Mouse (Mus musculus) brown adipose tissue, adult 24 weeks (tissue): ENCODE data around the gene Klra6. TPM values are rescaled to one million over a fixed set of nuclear protein-coding genes. Genes with fewer than 3 reads are reported as not detected.
"Not testable (repeated sequence)": the region's sequence is repeated elsewhere in the genome, so short reads cannot be mapped to it uniquely, and the experiment has no call there.

Experiments
- H3K27ac ChIP-seq: fragments of 200-500 bp; replicated peaks from 2 replicates; pipeline ENCODE4 v1.5.1; 2012; ENCODE audit warnings: low read depth, mild to moderate bottlenecking, low read length
- H3K4me1 ChIP-seq: fragments of 200-500 bp; 2 replicates; pipeline ENCODE4 v1.6.1; 2012; ENCODE audit warnings: low read length, mixed read lengths; ENCODE audit not compliant: control insufficient read depth, insufficient read depth, insufficient read length
- H3K4me3 ChIP-seq: fragments of 200-500 bp; 2 replicates; pipeline ENCODE4 v1.5.1; 2012; ENCODE audit warnings: low read depth, mild to moderate bottlenecking, low read length, moderate library complexity; ENCODE audit not compliant: insufficient read depth
- polyA plus RNA-seq: library from polyadenylated mRNA; stranded (reverse); fragments of >200 nt; gene quantifications from 2 replicates; pipeline ENCODE4 v1.2.4, GENCODE M21; 2012; ENCODE audit not compliant: missing spikeins, insufficient read depth, insufficient read length

Gene Klra6
- polyA plus RNA-seq: not detected in 2 replicates

DNA sequence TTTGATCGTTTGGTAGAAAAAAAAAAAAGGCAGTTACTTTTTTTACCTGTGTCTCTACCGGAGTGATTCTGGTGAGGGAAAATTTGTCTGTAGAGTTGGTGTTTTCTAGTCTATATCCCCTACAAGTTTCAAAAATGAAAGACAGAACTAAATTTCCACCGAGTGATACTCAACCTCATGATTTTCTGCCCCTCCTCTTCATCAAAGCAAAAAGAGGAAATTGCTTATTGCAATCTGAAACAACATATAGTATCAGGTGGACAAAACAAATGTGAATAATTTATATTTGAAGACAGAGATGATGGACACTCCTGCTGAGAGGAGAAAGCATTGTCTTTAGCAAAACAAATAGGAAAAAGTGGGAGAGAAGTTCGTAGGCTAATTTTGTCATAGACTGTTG lies at the start of gene Klra6:
TSS of gene Klra6 (minus strand) at position 101 of the 400 bp plus-strand sequence.
- no peaks in the 10 kb centered on the region for H3K4me1 ChIP-seq

GRCm38 (mm10) chr6:130067171-130067570 lies 40.4 kb upstream of the Klra6 start, which contains the start of gene Klra4:
TSS of gene Klra4 (minus strand) at chr6:130067271.
- not testable (repeated sequence) for H3K27ac ChIP-seq, H3K4me1 ChIP-seq, H3K4me3 ChIP-seq

More for the DNA sequence above, at the start of gene Klra6:
- H3K27ac ChIP-seq: no peak within 1 kb of the TSS
- H3K4me3 ChIP-seq: no peak within 1 kb of the TSS

- no peaks in the 10 kb centered on the region for H3K4me1 ChIP-seq
- no peak overlapping the region for H3K4me3 ChIP-seq
- no peak overlapping the region for H3K27ac ChIP-seq
These were observed 38.4 kb upstream of the Klra6 start for GRCm38 (mm10) chr6:130065196-130065595.

- H3K4me1 ChIP-seq, H3K27ac ChIP-seq: not testable (repeated sequence)
These were observed 8.4 kb upstream of the Klra6 start for GRCm38 (mm10) chr6:130035146-130035545.

GRCm38 (mm10) chr6:130031493-130032089 lies 4.8 kb upstream of the Klra6 start:
- H3K27ac ChIP-seq, H3K4me1 ChIP-seq, H3K4me3 ChIP-seq: not testable (repeated sequence)

More at GRCm38 (mm10) chr6:130035146-130035545, 8.4 kb upstream of the Klra6 start:
- not testable (repeated sequence) for H3K4me3 ChIP-seq

Other genes with a start within 250 kb of the Klra6 start
- not detected in 2 replicates for gene Gm156, start 242.7 kb downstream of the Klra6 start, polyA plus RNA-seq
- gene Gm17631, start 164.3 kb downstream of the Klra6 start, polyA plus RNA-seq: not detected in 2 replicates
- gene Klra17, start 150.3 kb downstream of the Klra6 start, polyA plus RNA-seq: not detected in 2 replicates
- not detected in 2 replicates for gene Klra5, start 109.3 kb downstream of the Klra6 start, polyA plus RNA-seq
- not detected in 2 replicates for gene Klra4, start 40.3 kb upstream of the Klra6 start, polyA plus RNA-seq
- gene Klra8, start 102.9 kb upstream of the Klra6 start, polyA plus RNA-seq: not detected in 2 replicates
- not detected in 2 replicates for gene Klra9, start 166.2 kb upstream of the Klra6 start, polyA plus RNA-seq
- not detected in 2 replicates for gene Klra7, start 206.4 kb upstream of the Klra6 start, polyA plus RNA-seq